Mouse (Mus musculus) CH12.LX (cell line): ENCODE data around the gene Etl4. TPM values are rescaled to one million over a fixed set of nuclear protein-coding genes. Genes with fewer than 3 reads are reported as not detected.

ENCODE experiments used
- DNase-seq: peaks from one replicate; pipeline ENCODE4 v3.0.0-alpha.2; 2013; ENCODE audit errors: extremely low read depth
- H3K27ac ChIP-seq: 2 replicates; pipeline ENCODE4 v1.5.1; 2012; ENCODE audit warnings: low read depth, mild to moderate bottlenecking, control low read depth, moderate library complexity; ENCODE audit not compliant: insufficient read depth
- H3K27me3 ChIP-seq: replicated peaks from 2 replicates; pipeline ENCODE3; 2012; ENCODE audit warnings: inconsistent platforms
- H3K36me3 ChIP-seq, 2 experiments: replicated peaks in 1 of 2; 2 replicates each; pipeline versions ENCODE3 to v1.6.1; 2012; ENCODE audit warnings: inconsistent platforms in 1 of 2, low read length in 1 of 2, mild to moderate bottlenecking in 1 of 2, mixed read lengths in 1 of 2, moderate library complexity in 1 of 2; ENCODE audit not compliant: control insufficient read depth in 1 of 2, insufficient read depth in 1 of 2
- H3K4me1 ChIP-seq, 2 experiments: 2 replicates each; pipeline ENCODE4 v1.6.1; 2012; ENCODE audit warnings: inconsistent platforms in 1 of 2, moderate library complexity in 1 of 2; ENCODE audit not compliant: insufficient read depth in 2 of 2, control insufficient read depth in 1 of 2
- H3K4me2 ChIP-seq: 2 replicates; pipeline ENCODE4 v1.6.1; 2012; ENCODE audit warnings: low read depth, mild to moderate bottlenecking, control low read depth; ENCODE audit not compliant: poor library complexity, insufficient read depth, severe bottlenecking
- H3K4me3 ChIP-seq, 3 experiments: fragments of 150-350 bp in 1 of 3; sonication (generic) in 1 of 3; replicated peaks in 1 of 3; 2 replicates each; pipeline versions ENCODE3 to v1.5.1; 2011 to 2012; ENCODE audit warnings: low read depth in 2 of 3, low read length in 2 of 3, mild to moderate bottlenecking in 2 of 3, moderate library complexity in 2 of 3, control low read depth in 1 of 3, improper control_type of control experiment in 1 of 3, inconsistent platforms in 1 of 3, mixed read lengths in 1 of 3; ENCODE audit not compliant: poor library complexity in 1 of 3
- H3K79me2 ChIP-seq: replicated peaks from 2 replicates; pipeline ENCODE4 v1.6.1; 2012; ENCODE audit warnings: mild to moderate bottlenecking, moderate library complexity; ENCODE audit not compliant: control insufficient read depth, poor library complexity, insufficient read depth, severe bottlenecking; ENCODE audit errors: extremely low read depth
- H3K9ac ChIP-seq: 2 replicates; pipeline ENCODE4 v1.6.1; 2012; ENCODE audit warnings: low read depth, mild to moderate bottlenecking, control low read depth, moderate library complexity; ENCODE audit not compliant: insufficient read depth
- H3K9me3 ChIP-seq: replicated peaks from 2 replicates; pipeline ENCODE3; 2012; ENCODE audit warnings: low read length, inconsistent platforms, mixed read lengths
- BHLHE40 ChIP-seq: IDR thresholded peaks from 2 replicates; pipeline ENCODE4 v1.6.1; 2011; ENCODE audit warnings: mild to moderate bottlenecking, low read depth, low read length, improper control_type of control experiment
- CHD1 ChIP-seq: IDR thresholded peaks from 2 replicates; pipeline ENCODE4 v1.6.1; 2012; ENCODE audit warnings: low read depth, low read length, improper control_type of control experiment, inconsistent platforms
- CHD2 ChIP-seq: IDR thresholded peaks from 2 replicates; pipeline ENCODE4 v1.6.1; 2011; ENCODE audit warnings: low read length, improper control_type of control experiment
- CTCF ChIP-seq, 2 experiments: IDR thresholded peaks in 1 of 2; conservative IDR thresholded peaks in 1 of 2; 2 replicates each; pipeline ENCODE4 v1.5.1; 2011 to 2012; ENCODE audit warnings: low read depth in 2 of 2, low read length in 2 of 2, improper control_type of control experiment in 1 of 2, inconsistent platforms in 1 of 2, mild to moderate bottlenecking in 1 of 2, moderate library complexity in 1 of 2
- ELF1 ChIP-seq: IDR thresholded peaks from 2 replicates; pipeline ENCODE4 v1.6.1; 2014; ENCODE audit warnings: low read depth, mild to moderate bottlenecking, inconsistent platforms, low read length, improper control_type of control experiment
- GABPA ChIP-seq: IDR thresholded peaks from 2 replicates; pipeline ENCODE4 v1.6.1; 2012; ENCODE audit warnings: low read depth, low read length, improper control_type of control experiment, inconsistent platforms; ENCODE audit not compliant: insufficient replicate concordance
- IRF4 ChIP-seq: IDR thresholded peaks from 2 replicates; pipeline ENCODE4 v1.6.1; 2014; ENCODE audit warnings: low read depth, mild to moderate bottlenecking, inconsistent platforms, low read length, improper control_type of control experiment
- MAZ ChIP-seq: IDR thresholded peaks from 2 replicates; pipeline ENCODE4 v1.6.1; 2012; ENCODE audit warnings: low read depth, mild to moderate bottlenecking, inconsistent platforms, low read length, improper control_type of control experiment, moderate library complexity
- MEF2A ChIP-seq: IDR thresholded peaks from 2 replicates; pipeline ENCODE4 v1.6.1; 2014; ENCODE audit warnings: low read depth, mild to moderate bottlenecking, inconsistent platforms, low read length, improper control_type of control experiment, borderline replicate concordance
- NELFE ChIP-seq: IDR thresholded peaks from 2 replicates; pipeline ENCODE4 v1.6.1; 2011; ENCODE audit warnings: low read depth, low read length, improper control_type of control experiment
- NRF1 ChIP-seq: IDR thresholded peaks from 2 replicates; pipeline ENCODE4 v1.6.1; 2014; ENCODE audit warnings: low read depth, mild to moderate bottlenecking, inconsistent platforms, low read length, improper control_type of control experiment, moderate library complexity
- POLR2A ChIP-seq: IDR thresholded peaks from 2 replicates; pipeline ENCODE4 v1.6.1; 2011; ENCODE audit warnings: low read depth, mild to moderate bottlenecking, improper control_type of control experiment, low read length
- RCOR1 ChIP-seq: conservative IDR thresholded peaks from 2 replicates; pipeline ENCODE4 v1.6.1; 2012; ENCODE audit warnings: low read depth, mild to moderate bottlenecking, inconsistent platforms, low read length, improper control_type of control experiment
- SIN3A ChIP-seq: IDR thresholded peaks from 2 replicates; pipeline ENCODE4 v1.6.1; 2012; ENCODE audit warnings: low read length, improper control_type of control experiment, inconsistent platforms
- TCF12 ChIP-seq: IDR thresholded peaks from 2 replicates; pipeline ENCODE4 v1.6.1; 2014; ENCODE audit warnings: low read depth, mild to moderate bottlenecking, inconsistent platforms, low read length, improper control_type of control experiment
- UBTF ChIP-seq: IDR thresholded peaks from 2 replicates; pipeline ENCODE4 v1.6.1; 2012; ENCODE audit warnings: low read depth, mild to moderate bottlenecking, inconsistent platforms, low read length, improper control_type of control experiment, moderate library complexity
- USF2 ChIP-seq: conservative IDR thresholded peaks from 2 replicates; pipeline ENCODE4 v1.6.1; 2011; ENCODE audit warnings: low read depth, low read length, improper control_type of control experiment
- ZC3H11A ChIP-seq: IDR thresholded peaks from 2 replicates; pipeline ENCODE4 v1.6.1; 2012; ENCODE audit warnings: low read depth, mild to moderate bottlenecking, inconsistent platforms, low read length, improper control_type of control experiment
- ZKSCAN1 ChIP-seq: IDR thresholded peaks from 2 replicates; pipeline ENCODE4 v1.6.1; 2012; ENCODE audit warnings: low read depth, inconsistent platforms, low read length, improper control_type of control experiment, borderline replicate concordance
- ZMIZ1 ChIP-seq: IDR thresholded peaks from 2 replicates; pipeline ENCODE4 v1.6.1; 2012; ENCODE audit warnings: low read depth, mild to moderate bottlenecking, inconsistent platforms, low read length, improper control_type of control experiment
- ZNF384 ChIP-seq: IDR thresholded peaks from 2 replicates; pipeline ENCODE4 v1.6.1; 2012; ENCODE audit warnings: low read depth, low read length, improper control_type of control experiment, inconsistent platforms
- dilution Hi-C: fragments of 300-500 bp; cut with MboI; formaldehyde crosslinking; loops from 2 replicates; pipeline ENCODE4 v1.14.3; 2020; ENCODE audit warnings: low sequenced_read_pairs; ENCODE audit not compliant: extremely low pct_unique_long_range_greater_than_20kb, extremely low pct_ligation_motif_present
- in situ Hi-C: fragments of 300-500 bp; cut with MboI; formaldehyde crosslinking; loops from 3 replicates; pipeline ENCODE4 v1.14.3; 2019; ENCODE audit warnings: low sequenced_read_pairs, low pct_ligation_motif_present, low pct_unique_long_range_greater_than_20kb, mixed read lengths
- polyA plus RNA-seq: library from polyadenylated mRNA; unstranded; fragments of >175 nt; gene quantifications from 2 replicates; pipeline ENCODE4 v1.2.1, GENCODE M21; 2012; ENCODE audit warnings: low read depth; ENCODE audit not compliant: insufficient read length
- total RNA-seq, 2 experiments: library from RNA; depleted of rRNA; stranded (reverse); fragments of 300-350 nt in 1 of 2; fragments of >200 nt in 1 of 2; gene quantifications; 2 replicates each; pipeline ENCODE4 v1.2.3; 2012 to 2014

Etl4 gene
- total and polyA plus RNA-seq, 3 experiments: 7.2 to 18.6 (median 11.7) TPM

- TF ChIP-seq GABPA: no peak
- TF ChIP-seq MAZ: peak; percentile 35; the same call in 1 of the 2 replicates
- TF ChIP-seq CHD1: no peak
- no peak for TF ChIP-seq ZMIZ1
- TF ChIP-seq, all 38 proteins: peak for 19
Measured at GRCm38 (mm10) chr2:20520636-20521595, 611.3 kb downstream of the Etl4 start (continued).

GRCm38 (mm10) chr2:20521686-20522285, 612.2 kb downstream of the Etl4 start:
- 0 out of 2 replicates have a peak overlapping the region, but pooled peaks have one; percentile 14 for H3K27ac ChIP-seq

GRCm38 (mm10) chr2:20523636-20524035, 614.1 kb downstream of the Etl4 start:
- Histone ChIP-seq H3K4me2 (no peak overlapping the region), H3K27ac (no peak overlapping the region), H3K4me1 (peaks cover 16 to 43% of the 10 kb centered on the region in 2 experiments), H3K9me3 (no peaks in the 10 kb centered on the region), H3K27me3 (no peaks in the 10 kb centered on the region), H3K36me3 (no peaks in the 10 kb centered on the region), H3K79me2 (no peaks in the 10 kb centered on the region), H3K4me3 (no peak overlapping the region), H3K9ac (no peak overlapping the region)
- in situ Hi-C loops (loop anchor here (5.0 kb wide), 1 partner anchor 34 kb away; no protein-coding TSS in a partner anchor), dilution Hi-C loops (no loop called here)
- TF ChIP-seq MEF2A: no peak
- no peak for TF ChIP-seq GABPA
- no peak for TF ChIP-seq ZNF384
- no peak for TF ChIP-seq UBTF
- TF ChIP-seq ZC3H11A: no peak
- TF ChIP-seq IRF4: no peak
- TF ChIP-seq TCF12: no peak
- TF ChIP-seq RCOR1: no peak
- no peak for TF ChIP-seq POLR2A
- TF ChIP-seq NRF1: no peak
- TF ChIP-seq SIN3A: no peak
- TF ChIP-seq ZMIZ1: no peak
- TF ChIP-seq BHLHE40: no peak
- DNase-seq: no peak

More at GRCm38 (mm10) chr2:20521686-20522285, 612.2 kb downstream of the Etl4 start:
- Histone ChIP-seq H3K4me1 (peaks cover 18 to 53% of the 10 kb centered on the region in 2 experiments), H3K9me3 (no peaks in the 10 kb centered on the region), H3K79me2 (no peaks in the 10 kb centered on the region), H3K9ac (0 out of 2 replicates have a peak overlapping the region, but pooled peaks have one; percentile 39), H3K4me3 (no peak overlapping the region), H3K36me3 (no peaks in the 10 kb centered on the region), H3K4me2 (peak overlapping the region; percentile 63), H3K27me3 (no peaks in the 10 kb centered on the region)
- no peak for TF ChIP-seq NRF1
- no peak for TF ChIP-seq ZKSCAN1
- TF ChIP-seq CTCF (conservative IDR thresholded peaks at IDR 0.05 in 1 of 2, IDR thresholded peaks at IDR 0.05 in 1 of 2; ENCODE audit: low read depth in 2 of 2, low read length in 2 of 2): no peak
- TF ChIP-seq USF2: no peak
- TF ChIP-seq POLR2A: no peak
- no peak for TF ChIP-seq NELFE
- no peak for TF ChIP-seq CHD2
- TF ChIP-seq CHD1: no peak
- TF ChIP-seq ELF1: no peak
- no peak for DNase-seq
- in situ Hi-C loops (loop anchor here (5.0 kb wide), 1 partner anchor 36 kb away; no protein-coding TSS in a partner anchor), dilution Hi-C loops (no loop called here)
